Mouse (Mus musculus): ENCODE measurements at regions not wholly inside any gene's neighbourhood (a gene's known extent, or its start where the extent isn't known, plus 50 kb on each side); places are given as distances from the start of the nearest gene placed in this dataset.

GRCm38 (mm10) chr15:63442146-63442780 is 402.7 kb downstream of the Gsdmc2 start:
- TF ChIP-seq TBP (conservative IDR thresholded peaks at IDR 0.05; ENCODE audit: low read depth, low read length) = no peak
- no peak for TF ChIP-seq USF1 (IDR thresholded peaks at IDR 0.05; ENCODE audit: low read depth, low read length)
- no peak for TF ChIP-seq BHLHE40 (IDR thresholded peaks at IDR 0.05; ENCODE audit: low read depth, low read length)
- TF ChIP-seq POLR2A (IDR thresholded peaks at IDR 0.05; ENCODE audit: low read depth, low read length) = no peak
- no peak for TF ChIP-seq CTCF (conservative IDR thresholded peaks at IDR 0.05 in 1 of 2, IDR thresholded peaks at IDR 0.05 in 1 of 2; ENCODE audit: low read depth in 2 of 2, low read length in 2 of 2)
- TF ChIP-seq MAX (IDR thresholded peaks at IDR 0.05; ENCODE audit: low read length) = no peak
- TF ChIP-seq NELFE (IDR thresholded peaks at IDR 0.05; ENCODE audit: low read depth, low read length) = no peak
- TF ChIP-seq MEF2A (IDR thresholded peaks at IDR 0.05; ENCODE audit: borderline replicate concordance, low read depth, low read length) = no peak
